Mouse (Mus musculus): ENCODE results near the gene Wdr86.
"Not testable (repeated sequence)": the region's sequence is repeated elsewhere in the genome, so short reads cannot be mapped to it uniquely, and the experiment has no call there.

The Wdr86 gene

DNA sequence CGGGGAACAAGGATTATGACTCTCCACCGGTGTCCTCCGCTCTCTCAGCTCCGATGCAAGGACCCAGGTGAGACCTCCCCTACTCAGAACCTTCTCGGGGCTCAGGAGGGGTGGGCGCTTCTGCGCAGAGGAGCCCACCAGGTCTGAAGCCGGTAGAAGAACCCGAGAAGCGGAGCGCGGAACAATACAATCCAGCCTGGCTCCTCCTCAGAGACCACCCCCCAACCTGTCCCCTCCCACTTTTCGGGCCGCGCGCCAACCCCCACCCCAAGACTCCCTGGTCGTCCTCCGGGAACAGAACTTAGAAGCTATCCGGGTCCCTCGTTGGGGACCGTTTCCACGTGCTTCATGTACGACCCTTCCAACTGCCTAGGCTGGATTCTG, at the start of gene Wdr86:
Wdr86 (minus strand) TSS at position 240 of the 384 bp plus-strand sequence.
- DNase-seq: no peak

DNA sequence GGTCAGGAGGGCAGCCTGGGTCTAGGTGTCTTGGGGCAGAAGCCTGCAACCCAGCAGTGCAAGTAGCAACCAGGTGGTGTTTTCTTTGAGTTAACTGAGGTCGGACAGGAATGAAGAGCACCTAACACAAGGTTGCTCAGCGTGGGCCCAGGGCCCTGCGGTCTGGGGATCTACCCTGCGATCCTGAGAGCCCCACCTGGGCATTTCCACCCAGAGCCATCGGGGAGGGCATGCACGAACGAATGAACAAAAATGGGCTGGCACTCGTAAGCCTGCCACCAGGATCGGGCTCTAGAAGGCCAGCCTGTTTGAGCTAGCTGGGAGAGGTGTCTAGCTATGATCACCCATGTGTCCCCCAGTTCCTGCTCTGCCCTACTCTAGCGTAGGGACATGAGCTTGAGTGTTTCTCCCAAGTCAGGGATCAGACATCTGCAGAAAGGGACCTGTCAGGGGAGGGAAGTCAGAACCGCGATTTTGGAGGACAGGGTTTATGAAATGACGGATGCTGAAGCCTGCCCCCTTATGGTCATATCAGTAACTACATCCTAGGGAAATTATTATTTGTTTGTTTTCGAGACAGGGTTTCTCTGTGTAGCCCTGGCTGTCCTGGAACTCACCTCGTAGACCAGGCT, 49.5 kb upstream of the Wdr86 start:
- peak; percentile 44 for DNase-seq

DNA sequence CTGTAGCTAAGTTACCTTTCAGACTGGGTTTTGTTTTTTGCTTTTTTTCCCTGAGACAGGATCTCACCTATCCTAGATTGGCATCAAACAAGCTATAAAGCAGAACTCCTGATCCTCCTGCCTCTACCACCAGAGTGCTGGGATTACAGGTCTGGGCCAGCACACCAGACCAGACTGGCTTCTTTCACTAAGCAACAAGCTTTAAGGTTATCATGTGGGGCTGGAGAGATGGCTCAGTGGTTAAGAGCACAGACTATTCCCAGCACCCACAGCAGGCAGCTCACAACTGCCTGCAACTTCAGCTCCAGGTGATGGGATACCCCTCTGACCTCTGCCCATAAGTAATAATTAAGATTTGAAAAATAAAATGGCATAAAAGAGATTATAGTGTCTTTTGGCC, 48.8 kb upstream of the Wdr86 start:
- DNase-seq: no peak

DNA sequence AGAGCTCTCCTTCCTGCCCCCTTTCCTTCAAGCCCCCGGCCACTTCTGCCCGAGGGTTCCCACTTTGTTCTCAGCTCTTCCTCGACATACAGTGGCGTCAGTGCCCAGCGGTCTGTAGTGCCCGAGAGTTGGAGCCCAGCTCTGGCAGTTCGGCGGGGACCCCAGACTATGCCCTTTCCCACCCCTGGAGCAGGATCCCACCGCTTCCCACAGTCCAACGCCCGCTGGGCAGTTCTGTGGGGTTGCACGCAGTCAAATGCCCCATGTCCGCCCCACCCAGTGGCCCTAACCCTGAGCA, 48.3 kb upstream of the Wdr86 start:
- no peak for DNase-seq

GRCm38 (mm10) chr5:24778082-24778842, 47.7 kb upstream of the Wdr86 start:
- no peak for DNase-seq

DNA sequence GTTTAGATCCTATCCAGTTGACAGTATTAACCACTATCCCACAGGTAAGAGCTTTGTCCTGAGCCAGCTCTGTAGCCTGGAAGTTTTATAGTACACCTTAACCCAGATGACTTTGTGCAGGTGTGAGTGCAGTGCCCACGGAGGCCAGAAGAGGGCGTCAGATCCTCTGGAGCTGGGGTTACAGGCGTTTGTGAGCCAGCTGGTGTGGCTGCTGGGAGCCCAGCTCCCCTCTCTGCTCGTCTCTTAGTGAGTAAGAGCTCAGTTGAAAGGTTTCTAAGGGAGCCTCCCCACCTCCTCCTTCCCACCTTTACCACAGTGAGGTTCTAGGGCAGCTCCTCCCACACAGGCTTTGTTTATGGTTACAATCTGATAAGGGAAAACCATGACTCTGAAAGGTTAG, 46.2 kb upstream of the Wdr86 start:
- DNase-seq: no peak

GRCm38 (mm10) chr5:24774549-24774948, 44.0 kb upstream of the Wdr86 start:
- DNase-seq: not testable (repeated sequence)

- DNase-seq: no peak
Measured at GRCm38 (mm10) chr5:24757816-24758215, 27.3 kb upstream of the Wdr86 start, which contains the start of gene Crygn. Gene Crygn (minus strand): TSS chr5:24758008.

DNA sequence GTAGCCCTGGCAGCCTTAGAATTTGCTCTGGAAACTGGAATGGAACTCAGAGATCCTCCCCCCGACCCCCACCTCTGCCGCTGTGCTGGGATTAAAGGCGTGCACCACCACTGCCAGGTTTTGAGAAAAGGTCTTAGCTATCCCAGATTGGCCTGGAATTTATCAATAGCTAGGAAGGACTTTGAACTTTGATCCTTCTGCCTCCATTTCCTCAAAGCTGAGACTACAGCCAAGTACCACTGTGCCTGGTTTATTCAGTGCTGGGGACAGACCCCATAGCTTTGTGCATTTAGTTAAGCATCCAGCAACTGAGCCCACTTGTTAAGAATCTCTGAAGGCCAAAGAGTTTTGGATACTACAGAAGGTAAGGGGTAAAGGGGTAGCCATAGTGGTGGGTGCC, 26.4 kb upstream of the Wdr86 start:
- DNase-seq: no peak

GRCm38 (mm10) chr5:24752175-24752498, 21.6 kb upstream of the Wdr86 start:
- DNase-seq: no peak

DNA sequence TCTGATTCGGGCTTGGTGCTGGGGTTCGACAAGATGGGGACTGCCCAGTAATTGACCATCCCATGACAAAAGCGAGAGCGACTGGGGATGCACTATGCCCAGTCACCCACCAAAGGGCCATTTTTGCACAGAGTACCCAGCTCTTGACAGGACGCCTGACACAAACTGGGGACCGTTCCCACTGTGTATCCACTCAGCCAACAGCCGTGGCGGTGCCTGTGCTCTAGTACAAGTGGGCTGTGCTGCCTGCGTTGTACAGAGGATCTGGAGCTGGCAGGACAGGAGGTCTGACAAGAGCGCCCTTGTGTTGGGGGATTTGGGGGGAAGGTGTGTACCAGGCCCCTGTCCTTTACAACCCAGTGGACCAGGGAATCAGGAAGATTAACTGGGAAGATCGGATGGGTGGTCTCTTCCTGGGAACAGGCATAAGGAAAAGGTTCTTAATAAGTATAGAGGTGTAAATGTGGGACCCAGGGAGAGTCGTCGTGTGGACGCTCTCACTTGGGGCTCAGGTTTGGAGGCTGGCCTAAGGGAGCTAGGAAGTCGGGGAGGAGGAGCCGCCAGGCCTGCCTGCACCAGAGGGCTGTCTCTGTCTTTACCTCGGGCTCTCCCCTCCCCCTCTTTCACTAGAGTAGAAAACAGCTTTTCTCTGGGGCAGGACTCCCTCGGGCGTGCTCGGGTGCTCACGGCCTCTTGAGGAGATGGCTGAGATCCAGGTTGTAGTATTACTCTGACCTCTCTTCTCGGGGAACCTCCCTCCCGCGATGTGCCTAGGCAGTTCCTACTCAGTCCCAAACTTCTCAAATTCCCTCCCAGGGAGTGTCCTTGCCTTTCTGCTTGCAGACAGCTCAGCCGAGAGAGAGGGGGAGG, 21.0 kb upstream of the Wdr86 start:
- DNase-seq: peak; percentile 65

GRCm38 (mm10) chr5:24750321-24751304, 20.1 kb upstream of the Wdr86 start:
- peak; percentile 92 for DNase-seq

DNA sequence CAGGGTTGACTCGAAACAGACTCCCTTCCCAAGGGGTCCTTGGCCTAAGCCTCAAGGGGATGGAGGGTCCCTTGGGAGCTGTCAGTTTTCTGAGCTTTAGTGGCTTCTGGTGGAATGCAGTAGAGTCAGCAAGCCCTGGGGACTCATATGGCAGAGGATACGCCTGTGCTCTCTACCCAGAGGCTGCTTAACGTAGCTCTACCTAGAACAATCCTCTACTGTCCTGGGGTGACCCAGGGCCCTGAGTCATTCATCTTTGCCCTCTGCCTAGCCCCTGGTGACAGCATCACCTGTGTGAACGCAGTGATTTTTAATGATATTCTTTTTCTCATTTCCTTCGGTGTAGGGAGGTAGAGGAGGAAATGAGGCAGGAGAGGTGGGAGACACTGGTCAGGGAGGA, 19.2 kb upstream of the Wdr86 start:
- no peak for DNase-seq

GRCm38 (mm10) chr5:24747533-24747932, 17.0 kb upstream of the Wdr86 start:
- no peak for DNase-seq

DNA sequence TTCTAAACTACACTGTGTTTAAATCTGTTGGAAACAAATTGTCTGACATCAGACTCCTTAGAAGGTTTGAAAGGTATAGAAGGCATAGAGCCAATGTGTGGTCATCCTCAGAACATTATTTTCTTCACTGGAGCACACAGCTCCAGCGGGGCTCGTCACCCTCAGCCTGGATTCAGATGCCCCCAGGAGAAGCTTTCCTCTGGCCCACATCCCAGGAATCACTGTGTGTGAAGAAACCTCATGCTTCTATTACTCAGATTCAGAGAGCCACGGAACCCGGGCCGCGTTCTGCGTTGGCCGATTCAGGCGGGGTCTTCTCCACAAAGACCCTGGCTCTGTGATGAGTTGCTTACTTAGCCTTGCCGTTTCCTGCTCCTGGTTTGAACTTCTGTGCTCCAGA, 13.4 kb upstream of the Wdr86 start:
- no peak for DNase-seq

DNA sequence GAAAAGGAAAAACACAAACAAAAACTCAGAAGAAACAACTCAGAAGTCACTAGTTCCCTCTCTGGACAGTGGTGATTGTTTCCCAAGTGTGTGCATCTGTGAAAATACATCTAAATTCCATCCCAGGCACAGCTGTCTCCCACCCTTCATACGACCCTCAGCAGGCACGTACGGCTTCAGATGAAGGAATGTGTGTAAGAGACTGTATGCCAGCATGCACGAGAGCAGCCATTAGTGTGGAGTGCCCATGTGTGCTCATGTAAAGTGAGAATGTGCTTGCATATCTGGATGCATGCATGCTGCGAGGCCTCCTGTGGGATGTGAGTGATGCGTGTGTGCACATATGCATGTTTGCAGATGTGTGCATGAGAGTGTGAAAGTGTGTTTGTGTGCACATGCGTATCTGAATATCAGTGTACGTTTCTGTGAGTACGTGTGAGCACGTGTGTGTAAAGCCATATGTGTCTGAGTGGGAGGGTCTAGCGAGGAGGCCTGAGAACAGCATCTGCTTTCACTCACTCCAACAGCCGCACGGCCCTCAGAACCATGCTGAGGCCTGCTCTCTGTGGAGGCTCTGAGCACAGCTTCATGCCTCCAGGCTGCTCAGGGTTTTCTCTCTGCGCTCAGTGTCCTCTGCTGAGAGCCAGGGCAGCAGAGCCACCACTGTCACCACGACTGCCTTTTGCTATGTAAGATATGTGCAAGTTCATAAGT, 10.8 kb upstream of the Wdr86 start:
- no peak for DNase-seq

GRCm38 (mm10) chr5:24739141-24739753, 8.7 kb upstream of the Wdr86 start:
- DNase-seq: peak; percentile 78

- DNase-seq: no peak
Measured at GRCm38 (mm10) chr5:24738517-24738916, 8.0 kb upstream of the Wdr86 start.

- no peak for DNase-seq
Measured at GRCm38 (mm10) chr5:24737595-24737994, 7.1 kb upstream of the Wdr86 start.

DNA sequence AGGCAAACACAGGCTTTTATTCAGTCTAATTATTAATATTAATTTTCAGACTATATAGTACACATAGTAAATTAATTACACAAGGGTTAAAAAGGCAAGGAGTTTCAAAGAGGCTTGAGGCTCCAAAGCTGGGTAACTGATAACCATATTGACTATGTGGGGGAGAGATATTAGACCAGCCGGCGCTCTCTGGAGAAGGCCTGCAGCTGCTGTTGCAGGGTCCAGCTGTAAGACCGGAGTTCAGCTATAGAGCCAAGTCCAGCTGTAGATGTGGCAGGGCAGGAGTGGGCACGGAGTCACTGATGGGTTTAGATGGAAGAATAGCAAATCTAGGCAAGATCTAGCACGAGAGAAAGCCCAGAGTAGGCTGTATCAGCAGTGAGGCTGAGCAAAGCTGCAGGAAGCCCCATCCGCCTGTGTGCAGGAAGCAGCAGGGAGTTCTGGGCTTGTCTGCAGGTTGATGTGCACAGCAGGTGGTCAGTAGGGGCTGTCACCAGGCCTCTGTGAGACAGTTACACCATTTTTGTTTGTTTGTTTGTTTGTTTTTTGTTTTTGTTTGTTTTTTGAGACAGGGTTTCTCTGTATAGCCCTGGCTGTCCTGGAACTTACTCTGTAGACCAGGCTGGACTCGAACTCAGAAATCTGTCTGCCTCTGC, 3.4 kb upstream of the Wdr86 start:
- DNase-seq: no peak

- DNase-seq: peak; percentile 55
Measured at GRCm38 (mm10) chr5:24733134-24733533, 2.6 kb upstream of the Wdr86 start.

All from lung, postnatal 14 days (tissue).